Mouse (Mus musculus) midbrain, embryonic 14.5 days (tissue): ENCODE measurements around the gene Tesc. TPM values are rescaled to one million over a fixed set of nuclear protein-coding genes. Genes with fewer than 3 reads are reported as not detected.

Source experiments
- ATAC-seq: fragments of 200-750 bp; cut with Nextera tagmentation; 2 replicates; pipeline ENCODE4 v1.8.0; 2017; ENCODE audit warnings: moderate number of reproducible peaks, moderate library complexity; ENCODE audit not compliant: low FRiP score, low TSS enrichment
- DNase-seq: peaks from one replicate; pipeline ENCODE4 v3.0.0-alpha.2; 2015
- H3K27ac ChIP-seq: fragments of 300-500 bp; sonication (generic); replicated peaks from 2 replicates; pipeline ENCODE4 v1.5.1; 2014; ENCODE audit warnings: mild to moderate bottlenecking, low read depth, low read length, moderate library complexity
- H3K27me3 ChIP-seq: fragments of 300-500 bp; sonication (generic); 2 replicates; pipeline ENCODE4 v1.6.1; 2014; ENCODE audit warnings: low read length, control low read depth, mixed read lengths; ENCODE audit not compliant: control insufficient read depth, insufficient read depth
- H3K36me3 ChIP-seq: fragments of 300-500 bp; sonication (generic); 2 replicates; pipeline ENCODE4 v1.6.1; 2014; ENCODE audit warnings: low read length, control low read depth; ENCODE audit not compliant: control insufficient read depth, insufficient read depth
- H3K4me1 ChIP-seq: fragments of 300-500 bp; sonication (generic); 2 replicates; pipeline ENCODE4 v1.6.1; 2014; ENCODE audit warnings: mild to moderate bottlenecking, antibody characterized with exemption, low read length, control low read depth; ENCODE audit not compliant: control insufficient read depth, insufficient read depth
- H3K4me2 ChIP-seq: fragments of 300-500 bp; sonication (generic); 2 replicates; pipeline ENCODE4 v1.6.1; 2014; ENCODE audit warnings: mild to moderate bottlenecking, low read length, moderate library complexity
- H3K4me3 ChIP-seq: fragments of 300-500 bp; sonication (generic); replicated peaks from 2 replicates; pipeline ENCODE4 v1.5.1; 2014; ENCODE audit warnings: low read depth, low read length
- H3K9ac ChIP-seq: fragments of 300-500 bp; sonication (generic); replicated peaks from 2 replicates; pipeline ENCODE4 v1.6.1; 2014; ENCODE audit warnings: mild to moderate bottlenecking, low read length, moderate library complexity
- H3K9me3 ChIP-seq: fragments of 300-500 bp; sonication (generic); 2 replicates; pipeline ENCODE4 v1.6.1; 2016; ENCODE audit warnings: low read length, control low read depth, mixed read lengths; ENCODE audit not compliant: control insufficient read depth
- WGBS: fragments of 180-500 bp; shearing (Covaris S2); extraction: QIAGEN DNeasy Blood & Tissue Kit; methylation state at CpG from one replicate; pipeline ENCODE4 v1.1.7; 2014; 5-methylcytosine and 5-hydroxymethylcytosine counted together
- polyA plus RNA-seq: library from polyadenylated mRNA; unstranded; fragments of >200 nt; fragmentation: Nextera tagmentation; extraction: Ambion mirVana; gene quantifications from 2 replicates; pipeline ENCODE4 v1.2.1, GENCODE M21; 2014

The Tesc gene
- polyA plus RNA-seq, result 4.4 and 4.9 TPM in 2 replicates

GRCm38 (mm10) chr5:118027698-118028190, at the start of gene Tesc:
Gene Tesc (plus strand): TSS chr5:118027743.
- H3K9me3 ChIP-seq, result no peaks in the 10 kb centered on the region
- H3K4me1 ChIP-seq, result peaks cover 15% of the 10 kb centered on the region
- H3K27ac ChIP-seq, result no peak within 1 kb of the TSS
- peak within 1 kb of the TSS; percentile 98 for H3K4me2 ChIP-seq
- DNase-seq, result peak; percentile 67
- peak within 1 kb of the TSS; percentile 61 for H3K4me3 ChIP-seq
- peak within 1 kb of the TSS; percentile 53 for H3K9ac ChIP-seq
- no peak for ATAC-seq
- WGBS, result under 1% methylated on average over 57 of the region's 63 CpGs
- H3K36me3 ChIP-seq, result no peaks in the 10 kb centered on the region
- peaks cover 50% of the 10 kb centered on the region for H3K27me3 ChIP-seq

- 42% methylated on average over 17 of the region's 17 CpGs for WGBS
- H3K9ac ChIP-seq, result peak overlapping the region; percentile 99
- H3K4me3 ChIP-seq, result peak overlapping the region; percentile 99
- H3K27ac ChIP-seq, result peak overlapping the region; percentile 91
- H3K36me3 ChIP-seq, result peaks cover 40% of the 10 kb centered on the region
- ATAC-seq (no peak), DNase-seq (no peak)
- no peaks in the 10 kb centered on the region for H3K27me3 ChIP-seq
- no peaks in the 10 kb centered on the region for H3K9me3 ChIP-seq
- H3K4me2 ChIP-seq, result peak overlapping the region; percentile 87
- peaks cover 13% of the 10 kb centered on the region; the same call in 1 of the 2 replicates for H3K4me1 ChIP-seq
Observed at GRCm38 (mm10) chr5:117978159-117978697, 49.3 kb upstream of the Tesc start.

DNA sequence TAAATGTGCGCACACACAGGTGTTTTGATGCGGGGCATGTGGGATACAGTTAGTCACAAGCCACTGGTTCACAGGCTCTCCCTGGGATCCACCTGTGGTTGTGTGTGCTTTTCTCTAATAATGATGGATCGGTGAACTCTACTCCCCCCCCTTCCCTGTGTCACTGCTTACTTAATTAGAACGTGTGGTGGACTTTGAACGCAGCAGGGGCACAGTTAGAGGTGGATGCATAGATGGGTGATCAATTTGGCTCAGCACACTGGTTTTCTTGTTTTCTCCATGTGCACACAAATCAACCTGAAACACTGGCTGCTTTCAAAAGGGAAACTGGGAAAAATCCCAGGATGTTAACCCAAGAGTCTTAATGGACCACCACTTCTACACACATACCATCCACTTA, 48.5 kb upstream of the Tesc start:
- ATAC-seq (no peak), DNase-seq (no peak)
- H3K36me3 ChIP-seq, result peaks cover 47% of the 10 kb centered on the region
- H3K4me3 ChIP-seq, result peak overlapping the region; percentile 99; the same call in 1 of the 2 replicates
- H3K4me2 ChIP-seq, result peak overlapping the region; percentile 87
- no peak overlapping the region for H3K9ac ChIP-seq
- H3K9me3 ChIP-seq, result no peaks in the 10 kb centered on the region
- H3K27ac ChIP-seq, result no peak overlapping the region
- H3K4me1 ChIP-seq, result peaks cover 13% of the 10 kb centered on the region; the same call in 1 of the 2 replicates
- 73% methylated on average over 5 of the region's 5 CpGs for WGBS
- no peaks in the 10 kb centered on the region for H3K27me3 ChIP-seq

GRCm38 (mm10) chr5:117980921-117981320, 46.6 kb upstream of the Tesc start:
- no peak for ATAC-seq
- Histone ChIP-seq H3K27me3 (no peaks in the 10 kb centered on the region), H3K27ac (no peak overlapping the region), H3K9ac (no peak overlapping the region), H3K9me3 (no peaks in the 10 kb centered on the region), H3K4me1 (peaks cover 13% of the 10 kb centered on the region; the same call in 1 of the 2 replicates), H3K4me2 (no peak overlapping the region), H3K4me3 (no peak overlapping the region), H3K36me3 (peaks cover 64% of the 10 kb centered on the region)
- no peak for DNase-seq
- WGBS, result 95% methylated on average over 8 of the region's 8 CpGs

- Histone ChIP-seq H3K36me3 (peaks cover 74% of the 10 kb centered on the region), H3K9me3 (no peaks in the 10 kb centered on the region), H3K4me2 (no peak overlapping the region), H3K4me1 (peaks cover 13% of the 10 kb centered on the region; the same call in 1 of the 2 replicates), H3K9ac (no peak overlapping the region), H3K27me3 (no peaks in the 10 kb centered on the region), H3K27ac (no peak overlapping the region), H3K4me3 (no peak overlapping the region)
- ATAC-seq, result no peak
- no peak for DNase-seq
- WGBS, result 92% methylated on average over 5 of the region's 5 CpGs
Observed at GRCm38 (mm10) chr5:117981943-117982342, 45.6 kb upstream of the Tesc start.

GRCm38 (mm10) chr5:117986327-117986726, 41.2 kb upstream of the Tesc start:
- DNase-seq (no peak), ATAC-seq (no peak)
- H3K27me3 ChIP-seq, result no peaks in the 10 kb centered on the region
- H3K4me3 ChIP-seq, result no peak overlapping the region
- H3K4me1 ChIP-seq, result no peaks in the 10 kb centered on the region
- H3K4me2 ChIP-seq, result no peak overlapping the region
- H3K9me3 ChIP-seq, result no peaks in the 10 kb centered on the region
- no peak overlapping the region for H3K9ac ChIP-seq
- H3K27ac ChIP-seq, result no peak overlapping the region
- H3K36me3 ChIP-seq, result peaks cover 97% of the 10 kb centered on the region
- 69% methylated on average over 4 of the region's 4 CpGs for WGBS

GRCm38 (mm10) chr5:117987891-117988290, 39.7 kb upstream of the Tesc start:
- Histone ChIP-seq H3K36me3 (peaks cover 97% of the 10 kb centered on the region), H3K4me3 (no peak overlapping the region), H3K27me3 (no peaks in the 10 kb centered on the region), H3K27ac (no peak overlapping the region), H3K4me2 (no peak overlapping the region), H3K4me1 (no peaks in the 10 kb centered on the region), H3K9ac (no peak overlapping the region), H3K9me3 (no peaks in the 10 kb centered on the region)
- ATAC-seq (no peak), DNase-seq (no peak)
- 91% methylated on average over 3 of the region's 3 CpGs for WGBS

DNA sequence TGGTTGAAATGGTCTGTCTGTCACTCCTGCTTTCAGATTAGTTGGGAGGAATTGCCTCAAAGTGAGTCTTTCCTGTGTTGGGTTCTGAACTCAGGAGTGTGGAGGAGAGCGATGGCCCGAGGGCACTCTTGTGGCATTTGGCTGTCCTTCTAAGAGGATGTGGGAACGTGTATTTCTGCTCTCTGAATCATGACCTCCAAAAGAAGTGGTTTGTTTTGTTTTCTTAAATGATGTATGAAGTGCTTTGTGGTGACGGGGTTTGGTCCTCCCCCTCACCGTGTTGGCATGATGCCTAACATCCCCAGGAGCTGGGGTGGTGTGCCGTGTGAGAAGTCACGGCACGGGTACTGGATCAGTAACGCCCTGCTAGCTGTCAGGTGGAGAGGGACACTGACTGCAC, 39.2 kb upstream of the Tesc start:
- no peak for ATAC-seq

DNA sequence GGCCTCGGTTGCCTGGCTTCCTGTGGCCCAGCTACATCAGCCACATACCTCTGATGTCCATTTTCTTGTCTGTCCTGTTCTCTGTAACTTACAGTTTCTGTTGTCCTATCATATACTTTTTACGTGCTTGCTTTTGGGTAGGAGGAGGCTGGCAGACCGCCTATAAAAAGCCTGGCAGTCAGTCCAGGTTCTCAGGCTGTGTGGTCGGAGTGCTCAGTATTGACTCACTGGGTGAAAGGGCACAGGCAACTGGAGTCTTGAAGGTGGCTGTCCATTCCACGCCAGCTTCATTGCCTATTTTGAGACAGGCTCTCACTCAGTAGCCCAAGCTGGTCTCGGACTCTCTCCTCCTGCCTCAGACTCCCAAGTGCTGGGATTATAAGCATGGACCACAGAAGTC, 37.8 kb upstream of the Tesc start:
- DNase-seq (no peak), ATAC-seq (no peak)
- Histone ChIP-seq H3K4me3 (no peak overlapping the region), H3K4me2 (no peak overlapping the region), H3K27me3 (no peaks in the 10 kb centered on the region), H3K9ac (no peak overlapping the region), H3K36me3 (peaks cover 97% of the 10 kb centered on the region), H3K27ac (no peak overlapping the region), H3K4me1 (no peaks in the 10 kb centered on the region), H3K9me3 (no peaks in the 10 kb centered on the region)
- WGBS, result 92% methylated on average over 6 of the region's 6 CpGs

More for the DNA sequence above, 39.2 kb upstream of the Tesc start:
- Histone ChIP-seq H3K4me3 (no peak overlapping the region), H3K27me3 (no peaks in the 10 kb centered on the region), H3K9ac (no peak overlapping the region), H3K27ac (no peak overlapping the region), H3K4me2 (no peak overlapping the region), H3K36me3 (peaks cover 96% of the 10 kb centered on the region), H3K4me1 (no peaks in the 10 kb centered on the region), H3K9me3 (no peaks in the 10 kb centered on the region)
- DNase-seq, result no peak
- 85% methylated on average over 9 of the region's 9 CpGs for WGBS
